Mouse (Mus musculus) urinary bladder, postnatal 25 days (tissue): Measurements from ENCODE around the gene Dnm2.

Experiments
- DNase-seq: peaks from one replicate; pipeline ENCODE4 v3.0.0; 2022; ENCODE audit warnings: low spot score

Gene Dnm2

GRCm38 (mm10) chr9:21424631-21425555 lies at the start of gene Dnm2:
Gene Dnm2 (plus strand): TSS chr9:21424908.
- DNase-seq, result peak; percentile 94

- DNase-seq, result no peak
Measured at GRCm38 (mm10) chr9:21379195-21379594, 45.5 kb upstream of the Dnm2 start.

- no peak for DNase-seq
Measured at GRCm38 (mm10) chr9:21380868-21381267, 43.8 kb upstream of the Dnm2 start.

GRCm38 (mm10) chr9:21383966-21384365 lies 40.7 kb upstream of the Dnm2 start:
- no peak for DNase-seq

- no peak for DNase-seq
Measured at GRCm38 (mm10) chr9:21392646-21393175, 32.0 kb upstream of the Dnm2 start.

GRCm38 (mm10) chr9:21395692-21396091 lies 29.0 kb upstream of the Dnm2 start:
- DNase-seq, result no peak

GRCm38 (mm10) chr9:21397170-21397569 lies 27.5 kb upstream of the Dnm2 start:
- no peak for DNase-seq

GRCm38 (mm10) chr9:21401042-21401441 lies 23.7 kb upstream of the Dnm2 start:
- DNase-seq, result no peak

GRCm38 (mm10) chr9:21402764-21403253 lies 21.9 kb upstream of the Dnm2 start:
- no peak for DNase-seq

- no peak for DNase-seq
Measured at GRCm38 (mm10) chr9:21403745-21404144, 21.0 kb upstream of the Dnm2 start.

GRCm38 (mm10) chr9:21405525-21405924 lies 19.2 kb upstream of the Dnm2 start:
- DNase-seq, result no peak

GRCm38 (mm10) chr9:21407951-21408350 lies 16.8 kb upstream of the Dnm2 start:
- DNase-seq, result no peak

GRCm38 (mm10) chr9:21408624-21409023 lies 16.1 kb upstream of the Dnm2 start:
- DNase-seq, result no peak

GRCm38 (mm10) chr9:21409592-21410317 lies 15.0 kb upstream of the Dnm2 start:
- peak; percentile 84 for DNase-seq

GRCm38 (mm10) chr9:21411669-21412550 lies 12.8 kb upstream of the Dnm2 start, which contains the start of gene Qtrt1:
Gene Qtrt1 (plus strand): TSS chr9:21411837.
- DNase-seq, result peak; percentile 65

GRCm38 (mm10) chr9:21417866-21418265 lies 6.8 kb upstream of the Dnm2 start:
- DNase-seq, result no peak

- no peak for DNase-seq
Measured at GRCm38 (mm10) chr9:21419646-21420045, 5.1 kb upstream of the Dnm2 start.

GRCm38 (mm10) chr9:21425556-21425945 lies 843 bp downstream of the Dnm2 start:
- no peak for DNase-seq

- DNase-seq, result no peak
Measured at GRCm38 (mm10) chr9:21426013-21426412, 1.3 kb downstream of the Dnm2 start.

GRCm38 (mm10) chr9:21426525-21426924 lies 1.8 kb downstream of the Dnm2 start:
- no peak for DNase-seq

- DNase-seq, result no peak
Measured at GRCm38 (mm10) chr9:21427773-21428172, 3.1 kb downstream of the Dnm2 start.

GRCm38 (mm10) chr9:21428178-21428577 lies 3.5 kb downstream of the Dnm2 start:
- DNase-seq, result no peak
